Mouse (Mus musculus): ENCODE data around the gene Stat4. TPM values are rescaled to one million over a fixed set of nuclear protein-coding genes. Genes with fewer than 3 reads are reported as not detected.
A peak's percentile ranks its signal among the peaks of the same experiment; 100 is the strongest.

Stat4 gene
- total RNA-seq, 2 experiments from 2014 or later = 4.3 to 4.9 TPM

DNA sequence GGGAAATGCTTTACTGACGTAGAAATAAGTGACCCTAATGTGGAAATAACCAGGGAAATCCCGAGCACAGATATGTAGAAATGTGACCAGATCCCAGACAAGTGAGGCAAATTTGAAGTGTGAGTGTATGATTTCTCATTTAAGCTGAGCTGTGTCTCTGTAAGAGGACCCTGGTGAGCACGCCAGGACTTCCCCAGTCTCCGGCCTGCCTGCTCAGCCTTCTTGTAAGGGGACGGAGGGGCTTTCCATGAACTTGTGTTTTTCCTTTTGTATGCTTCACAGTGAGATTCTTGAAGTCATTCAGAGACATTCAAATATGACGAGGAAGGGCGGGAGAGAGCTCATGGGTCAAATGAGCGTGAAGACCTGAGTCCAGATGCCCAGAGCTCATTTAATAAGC is 146.3 kb downstream of the Stat4 start:
- intact Hi-C loops (cut with DNase I) = no loop called here
- no peak for DNase-seq (ENCODE audit: low spot score in 2 of 2)

- DNase-seq (ENCODE audit: low spot score in 2 of 2) = no peak
- intact Hi-C loops (cut with DNase I) = no loop called here
Measured at GRCm38 (mm10) chr1:52137292-52137691, 150.3 kb downstream of the Stat4 start.

GRCm38 (mm10) chr1:52140534-52140933 is 153.6 kb downstream of the Stat4 start:
- intact Hi-C loops (cut with DNase I) = loop anchor here (10.0 kb wide), 1 partner anchor 354 kb away; no protein-coding TSS in a partner anchor
- DNase-seq (ENCODE audit: low spot score in 2 of 2) = peak in 1 of 2 experiments; percentile 82

DNA sequence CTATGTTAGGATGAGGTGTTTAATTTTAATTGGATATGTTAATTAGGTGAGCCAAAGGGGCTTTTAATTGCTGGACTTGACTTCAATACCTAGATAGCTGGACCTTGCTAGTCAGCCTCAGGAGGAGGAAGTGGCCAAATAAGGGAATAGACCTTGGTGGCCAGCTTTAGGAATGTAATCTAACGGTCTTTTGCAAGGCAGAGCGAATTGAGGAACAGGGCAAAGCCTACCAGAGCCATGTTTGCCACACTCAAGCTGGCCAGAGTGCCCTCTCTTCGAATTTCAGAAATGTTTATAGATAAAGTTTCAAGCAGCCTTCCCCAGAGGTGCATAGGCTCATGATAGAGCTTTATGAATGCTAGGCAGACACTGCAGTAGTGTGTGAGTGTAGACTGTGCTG is 154.5 kb downstream of the Stat4 start:
- intact Hi-C loops (cut with DNase I) = loop anchor here (10.0 kb wide), 1 partner anchor 353 kb away; no protein-coding TSS in a partner anchor

GRCm38 (mm10) chr1:52142117-52142516 is 155.2 kb downstream of the Stat4 start:
- no peak for DNase-seq (ENCODE audit: low spot score in 2 of 2)
- intact Hi-C loops (cut with DNase I) = loop anchor here (10.0 kb wide), 1 partner anchor 353 kb away; no protein-coding TSS in a partner anchor

More for the DNA sequence above, 154.5 kb downstream of the Stat4 start:
- no peak for DNase-seq (ENCODE audit: low spot score in 2 of 2)

DNA sequence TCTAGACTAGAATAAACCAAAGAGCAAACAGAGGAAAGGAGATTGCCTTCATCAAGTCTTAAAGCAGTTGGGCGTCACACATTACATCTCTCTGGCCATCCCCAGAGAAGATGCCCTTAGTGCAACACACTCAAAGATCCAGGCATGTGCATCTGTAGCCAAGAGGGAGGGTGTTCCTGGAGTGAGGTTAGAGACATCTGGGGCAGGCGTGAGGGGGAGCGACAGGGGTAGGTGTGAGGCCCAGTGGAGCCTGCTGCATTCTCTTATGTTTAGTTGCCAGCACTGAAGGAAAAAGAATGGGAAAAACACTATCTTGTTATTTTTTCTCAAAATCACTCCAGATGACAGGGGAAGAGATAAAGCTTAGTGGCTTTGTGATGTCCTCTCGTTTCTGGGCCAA is 156.2 kb downstream of the Stat4 start:
- no peak for DNase-seq (ENCODE audit: low spot score in 2 of 2)
- intact Hi-C loops (cut with DNase I) = loop anchor here (10.0 kb wide), 1 partner anchor 352 kb away; no protein-coding TSS in a partner anchor

- intact Hi-C loops (cut with DNase I) = loop anchor here (10.0 kb wide), 1 partner anchor 351 kb away; no protein-coding TSS in a partner anchor
- no peak for DNase-seq (ENCODE audit: low spot score in 2 of 2)
Measured at GRCm38 (mm10) chr1:52143596-52144156, 156.7 kb downstream of the Stat4 start.

- no peak for DNase-seq (ENCODE audit: low spot score in 2 of 2)
- intact Hi-C loops (cut with DNase I) = loop anchor here (5.0 to 10.0 kb wide), 2 partner anchors 350 to 487 kb away; partner anchors contain the start of gene Nemp2
Measured at GRCm38 (mm10) chr1:52144907-52145306, 158.0 kb downstream of the Stat4 start.

DNA sequence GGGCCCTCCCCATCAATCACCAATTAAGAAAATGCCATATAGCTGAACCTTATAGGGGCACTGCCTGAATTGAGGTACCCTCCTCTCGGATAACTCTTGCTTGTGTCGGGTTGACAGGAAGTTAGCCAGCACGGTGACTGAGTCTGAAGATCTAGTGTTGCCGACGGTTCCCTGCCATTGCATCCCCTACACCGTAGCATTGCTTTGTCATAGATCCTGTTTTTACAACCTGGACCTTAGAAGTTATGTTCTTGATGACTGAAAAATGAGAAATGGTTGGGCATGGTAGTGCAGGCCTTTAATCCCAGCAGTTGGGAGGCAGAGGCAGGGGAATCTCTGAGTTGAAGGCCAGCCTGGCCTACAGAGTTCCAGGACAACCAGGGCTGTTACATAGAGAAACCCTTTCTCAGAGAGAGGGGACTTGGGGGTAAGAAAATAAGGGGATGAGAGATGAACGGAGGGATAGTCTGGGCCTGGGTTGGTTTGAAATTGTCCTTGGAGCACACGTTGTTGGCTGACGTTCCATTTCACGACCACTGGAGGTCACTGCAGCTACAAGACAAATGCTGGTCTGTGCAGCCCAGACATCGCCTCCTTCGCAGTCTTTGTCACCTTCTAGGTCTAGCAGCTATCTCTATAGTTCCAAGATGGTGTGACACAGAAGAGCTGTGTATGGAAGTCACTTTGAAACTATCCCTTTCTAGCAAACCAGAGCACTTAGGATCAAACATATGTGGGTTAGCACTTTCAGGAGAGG is 159.4 kb downstream of the Stat4 start:
- DNase-seq (ENCODE audit: low spot score in 2 of 2) = peak; percentile 66 to 83
- intact Hi-C loops (cut with DNase I) = loop anchor here (2.0 to 10.0 kb wide), 3 partner anchors 156 to 486 kb away; partner anchors contain the start of gene Nemp2

DNA sequence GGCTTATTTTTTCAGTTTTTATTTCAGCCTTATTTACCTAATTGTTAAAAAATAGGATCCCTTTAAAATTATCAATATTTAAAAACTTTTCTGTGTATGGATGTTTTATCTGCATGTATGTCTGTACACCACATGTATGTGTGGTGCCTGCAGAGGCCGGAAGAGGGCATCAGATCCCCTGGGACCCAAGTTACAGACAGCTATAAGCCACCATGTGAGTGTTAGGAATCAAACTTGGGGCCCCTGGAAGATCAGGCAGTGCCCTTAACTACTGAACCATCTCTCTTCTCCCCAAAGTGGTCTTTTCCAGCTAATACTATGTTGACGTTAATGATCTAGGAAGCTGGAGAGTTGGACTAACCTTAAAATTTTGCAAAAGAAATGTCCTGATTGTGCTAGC is 160.5 kb downstream of the Stat4 start:
- DNase-seq (ENCODE audit: low spot score in 2 of 2) = no peak
- intact Hi-C loops (cut with DNase I) = loop anchor here (2.0 to 10.0 kb wide), 3 partner anchors 155 to 485 kb away; partner anchors contain the start of gene Nemp2

- no peak for DNase-seq (ENCODE audit: low spot score in 2 of 2)
- intact Hi-C loops (cut with DNase I) = loop anchor here (5.0 to 10.0 kb wide), 2 partner anchors 347 to 484 kb away; partner anchors contain the start of gene Nemp2
Measured at GRCm38 (mm10) chr1:52148178-52148577, 161.2 kb downstream of the Stat4 start.

DNA sequence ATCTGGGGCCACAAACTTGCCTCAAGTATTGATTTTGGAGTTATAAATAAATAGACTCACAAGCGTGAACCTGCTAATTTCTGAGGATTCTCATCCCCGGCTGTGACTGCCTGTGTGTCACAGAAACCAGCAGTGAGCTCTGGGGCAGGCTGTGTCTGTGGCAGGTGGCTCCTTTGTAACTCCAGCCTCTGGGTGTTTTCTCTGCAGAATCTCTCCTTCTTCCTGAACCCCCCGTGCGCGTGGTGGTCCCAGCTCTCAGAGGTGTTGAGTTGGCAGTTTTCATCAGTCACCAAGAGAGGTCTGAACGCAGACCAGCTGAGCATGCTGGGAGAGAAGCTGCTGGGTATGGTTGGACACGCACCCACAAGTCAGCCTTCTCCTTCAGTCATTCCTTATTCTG is 161.7 kb downstream of the Stat4 start:
- intact Hi-C loops (cut with DNase I) = loop anchor here (5.0 to 10.0 kb wide), 2 partner anchors 346 to 484 kb away; partner anchors contain the start of gene Nemp2
- no peak for DNase-seq (ENCODE audit: low spot score in 2 of 2)

GRCm38 (mm10) chr1:52149934-52150346 is 163.0 kb downstream of the Stat4 start:
- intact Hi-C loops (cut with DNase I) = loop anchor here (5.0 to 10.0 kb wide), 2 partner anchors 345 to 482 kb away; partner anchors contain the start of gene Nemp2
- peak; percentile 45 to 85 for DNase-seq (ENCODE audit: low spot score in 2 of 2)

DNA sequence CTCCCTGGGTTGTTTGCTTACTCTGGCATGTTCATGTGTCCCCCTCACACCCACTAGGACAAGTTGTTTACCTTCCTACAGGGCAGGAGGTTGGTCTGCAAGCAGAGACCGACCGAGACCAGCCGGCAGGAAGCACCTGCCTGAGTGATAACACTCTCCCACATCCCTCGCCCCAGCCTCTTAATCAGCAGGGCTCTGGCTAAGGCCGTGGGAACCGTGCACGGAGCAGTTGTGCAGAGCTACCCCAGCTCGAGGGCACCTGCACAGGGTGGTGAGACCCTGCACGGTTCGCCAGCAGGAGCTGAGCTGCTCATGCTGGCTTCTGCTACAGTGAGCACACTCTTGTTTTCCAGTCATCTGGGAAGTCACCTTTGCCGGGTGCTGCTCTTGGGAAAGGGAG is 163.7 kb downstream of the Stat4 start:
- DNase-seq (ENCODE audit: low spot score in 2 of 2) = no peak
- intact Hi-C loops (cut with DNase I) = no loop called here

DNA sequence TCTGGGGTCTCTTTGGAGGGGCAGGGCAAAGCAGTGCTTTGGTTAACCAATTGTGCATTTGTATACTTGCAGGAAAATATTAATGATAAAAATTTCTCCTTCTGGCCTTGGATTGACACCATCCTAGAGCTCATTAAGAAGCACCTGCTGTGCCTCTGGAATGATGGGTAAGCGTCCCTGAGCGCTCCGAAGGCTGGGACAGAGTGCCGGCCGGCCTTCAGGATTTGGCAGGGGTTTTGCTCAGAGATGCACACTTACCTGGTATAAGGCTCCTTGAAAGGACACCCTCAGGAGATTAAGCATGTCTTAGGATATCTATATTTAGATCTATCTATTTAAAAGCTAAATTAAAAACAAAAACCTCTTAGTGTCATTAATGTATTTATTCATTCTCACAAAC is 164.2 kb downstream of the Stat4 start:
- intact Hi-C loops (cut with DNase I) = no loop called here
- no peak for DNase-seq (ENCODE audit: low spot score in 2 of 2)

DNA sequence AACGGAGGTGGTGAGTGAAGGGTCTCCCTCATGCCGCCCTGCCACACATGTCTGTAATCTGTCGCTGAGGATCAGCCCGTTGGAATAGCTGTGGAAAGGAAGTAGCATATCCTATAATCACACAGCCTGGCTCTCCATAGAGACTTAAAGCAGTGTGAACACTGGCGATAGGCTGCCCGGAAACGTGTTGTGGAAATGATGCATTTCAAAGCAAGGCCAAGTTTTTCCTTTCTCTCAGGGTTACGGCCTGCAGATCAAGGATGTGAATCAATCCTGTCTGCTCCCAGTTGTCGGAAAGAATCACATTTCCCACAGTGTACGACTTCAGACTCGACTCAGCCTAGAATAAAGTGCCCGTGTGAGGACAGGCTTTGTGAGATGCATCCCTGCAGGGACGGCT is 165.4 kb downstream of the Stat4 start:
- intact Hi-C loops (cut with DNase I) = no loop called here
- no peak for DNase-seq (ENCODE audit: low spot score in 2 of 2)

GRCm38 (mm10) chr1:52152936-52153335 is 166.0 kb downstream of the Stat4 start:
- DNase-seq (ENCODE audit: low spot score in 2 of 2) = no peak
- intact Hi-C loops (cut with DNase I) = no loop called here

- DNase-seq (ENCODE audit: low spot score in 2 of 2) = no peak
- intact Hi-C loops (cut with DNase I) = no loop called here
Measured at GRCm38 (mm10) chr1:52154890-52155289, 167.9 kb downstream of the Stat4 start.

DNA sequence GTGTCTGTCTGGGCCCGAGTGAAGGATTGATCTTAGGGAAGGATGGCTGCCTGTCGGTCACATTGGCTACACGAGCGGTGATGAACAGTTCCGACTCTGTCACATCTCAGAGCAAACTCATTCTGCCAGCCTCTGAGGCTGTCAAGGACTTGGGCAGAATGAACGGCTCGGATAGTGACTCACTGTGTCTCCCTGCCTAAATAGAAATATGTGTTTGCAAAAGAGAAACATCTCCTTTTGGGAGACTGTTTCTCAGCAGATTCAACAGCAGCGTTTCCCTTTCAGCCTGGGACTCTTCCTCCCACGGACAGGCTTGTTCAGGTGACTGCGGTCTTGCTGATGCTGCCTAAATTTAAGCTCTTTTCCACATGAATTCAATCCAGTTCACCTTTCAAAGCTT is 169.4 kb downstream of the Stat4 start:
- peak in 1 of 2 experiments; percentile 79 for DNase-seq (ENCODE audit: low spot score in 2 of 2)
- intact Hi-C loops (cut with DNase I) = no loop called here
